Mouse (Mus musculus) heart, embryonic 12.5 days (tissue): ENCODE measurements around the gene Cnnm4. TPM values are rescaled to one million over a fixed set of nuclear protein-coding genes. Genes with fewer than 3 reads are reported as not detected.

Source experiments
- ATAC-seq: fragments of 200-750 bp; cut with Nextera tagmentation; 2 replicates; pipeline ENCODE4 v1.8.0; 2017; ENCODE audit warnings: moderate TSS enrichment, moderate library complexity; ENCODE audit not compliant: insufficient number of reproducible peaks, low FRiP score
- H3K27ac ChIP-seq: fragments of 300-500 bp; sonication (generic); 2 replicates; pipeline ENCODE4 v1.5.1; 2016; ENCODE audit warnings: mild to moderate bottlenecking, moderate library complexity; ENCODE audit not compliant: poor library complexity, severe bottlenecking
- H3K27me3 ChIP-seq: fragments of 300-500 bp; sonication (generic); replicated peaks from 2 replicates; pipeline ENCODE4 v1.6.1; 2016; ENCODE audit warnings: mild to moderate bottlenecking, moderate library complexity
- H3K36me3 ChIP-seq: fragments of 300-500 bp; sonication (generic); 2 replicates; pipeline ENCODE4 v1.6.1; 2016; ENCODE audit warnings: mild to moderate bottlenecking, moderate library complexity
- H3K4me1 ChIP-seq: fragments of 300-500 bp; sonication (generic); replicated peaks from 2 replicates; pipeline ENCODE4 v1.6.1; 2016; ENCODE audit warnings: mild to moderate bottlenecking
- H3K4me2 ChIP-seq: fragments of 300-500 bp; sonication (generic); 2 replicates; pipeline ENCODE4 v1.6.1; 2016; ENCODE audit warnings: mild to moderate bottlenecking, moderate library complexity
- H3K4me3 ChIP-seq: fragments of 300-500 bp; sonication (generic); 2 replicates; pipeline ENCODE4 v1.5.1; 2016; ENCODE audit warnings: mild to moderate bottlenecking
- H3K9ac ChIP-seq: fragments of 300-500 bp; sonication (generic); 2 replicates; pipeline ENCODE4 v1.6.1; 2016; ENCODE audit warnings: mild to moderate bottlenecking, moderate library complexity
- H3K9me3 ChIP-seq: fragments of 300-500 bp; sonication (generic); replicated peaks from 2 replicates; pipeline ENCODE4 v1.6.1; 2016; ENCODE audit warnings: mild to moderate bottlenecking, moderate library complexity
- WGBS: fragments of 180-500 bp; shearing (Covaris S2); methylation state at CpG from one replicate; pipeline ENCODE4 v1.1.7; 2016; 5-methylcytosine and 5-hydroxymethylcytosine counted together
- microRNA-seq: library from miRNA; unstranded; fragments of <30 nt; microRNA quantifications from one replicate; pipeline ENCODE4, GENCODE M21; 2017
- polyA plus RNA-seq: library from polyadenylated mRNA; unstranded; fragments of >200 nt; fragmentation: Nextera tagmentation; extraction: Ambion mirVana; gene quantifications from 2 replicates; pipeline ENCODE4 v1.2.1, GENCODE M21; 2016

The Cnnm4 gene
- polyA plus RNA-seq, 1 experiment from 2014 or later, result 7.3 TPM

GRCm38 (mm10) chr1:36552506-36552905 lies 81.1 kb downstream of the Cnnm4 start:
- Histone ChIP-seq H3K27me3 (no peaks in the 10 kb centered on the region), H3K9ac (no peak overlapping the region)

GRCm38 (mm10) chr1:36554633-36555399 lies 83.4 kb downstream of the Cnnm4 start:
- peak overlapping the region; percentile 97 for H3K27ac ChIP-seq
- peaks cover 39% of the 10 kb centered on the region for H3K4me1 ChIP-seq
- H3K4me2 ChIP-seq, result peak overlapping the region; percentile 93
- ATAC-seq, result no peak
- H3K9me3 ChIP-seq, result no peaks in the 10 kb centered on the region
- H3K27me3 ChIP-seq, result no peaks in the 10 kb centered on the region
- peak overlapping the region; percentile 73 for H3K4me3 ChIP-seq
- peaks cover 55% of the 10 kb centered on the region for H3K36me3 ChIP-seq
- peak overlapping the region; percentile 94 for H3K9ac ChIP-seq
- WGBS, result 66% methylated on average over 21 of the region's 21 CpGs

More at GRCm38 (mm10) chr1:36552506-36552905, 81.1 kb downstream of the Cnnm4 start:
- H3K4me1 ChIP-seq, result peaks cover 47% of the 10 kb centered on the region
- H3K4me2 ChIP-seq, result no peak overlapping the region
- peaks cover 68% of the 10 kb centered on the region for H3K36me3 ChIP-seq
- no peak overlapping the region for H3K4me3 ChIP-seq
- no peaks in the 10 kb centered on the region for H3K9me3 ChIP-seq
- 85% methylated on average over 16 of the region's 16 CpGs for WGBS
- no peak overlapping the region for H3K27ac ChIP-seq
- no peak for ATAC-seq

GRCm38 (mm10) chr1:36555798-36556395 lies 84.5 kb downstream of the Cnnm4 start:
- Histone ChIP-seq H3K9me3 (no peaks in the 10 kb centered on the region), H3K27me3 (no peaks in the 10 kb centered on the region), H3K4me3 (peak overlapping the region; percentile 73), H3K4me2 (peak overlapping the region; percentile 93), H3K36me3 (peaks cover 45% of the 10 kb centered on the region), H3K9ac (peak overlapping the region; percentile 94), H3K4me1 (peaks cover 43% of the 10 kb centered on the region), H3K27ac (peak overlapping the region; percentile 97)
- 5% methylated on average over 8 of the region's 8 CpGs for WGBS
- ATAC-seq, result no peak

GRCm38 (mm10) chr1:36556553-36557456 lies 85.4 kb downstream of the Cnnm4 start:
- H3K27ac ChIP-seq, result peak overlapping the region; percentile 97
- H3K4me3 ChIP-seq, result peak overlapping the region; percentile 73
- under 1% methylated on average over 51 of the region's 52 CpGs for WGBS
- peak; percentile 71 for ATAC-seq
- peaks cover 36% of the 10 kb centered on the region for H3K36me3 ChIP-seq
- H3K9me3 ChIP-seq, result no peaks in the 10 kb centered on the region
- peak overlapping the region; percentile 93 for H3K4me2 ChIP-seq
- H3K9ac ChIP-seq, result peak overlapping the region; percentile 94
- peaks cover 52% of the 10 kb centered on the region for H3K4me1 ChIP-seq
- H3K27me3 ChIP-seq, result no peaks in the 10 kb centered on the region

- peaks cover 28% of the 10 kb centered on the region for H3K36me3 ChIP-seq
- H3K9ac ChIP-seq, result peak overlapping the region; percentile 94
- under 1% methylated on average over 48 of the region's 48 CpGs for WGBS
- H3K9me3 ChIP-seq, result no peaks in the 10 kb centered on the region
- H3K4me1 ChIP-seq, result peaks cover 60% of the 10 kb centered on the region
- H3K4me2 ChIP-seq, result peak overlapping the region; percentile 93
- H3K27me3 ChIP-seq, result no peaks in the 10 kb centered on the region
- ATAC-seq, result peak; percentile 82
- H3K4me3 ChIP-seq, result peak overlapping the region; percentile 73
- peak overlapping the region; percentile 97 for H3K27ac ChIP-seq
Observed at GRCm38 (mm10) chr1:36557457-36558011, 86.1 kb downstream of the Cnnm4 start.

Small RNA genes within 50 kb of the gene (microRNA-seq; reads per million reads assigned to microRNA genes)
- not detected for gene Gm47280

Other genes starting within 250 kb of the Cnnm4 start
- gene Uggt1, start 226.9 kb upstream of the Cnnm4 start, polyA plus RNA-seq, result 46.0 and 53.3 TPM in 2 replicates
- 2.4 and 2.6 TPM in 2 replicates for gene Neurl3, start 196.9 kb upstream of the Cnnm4 start, polyA plus RNA-seq
- gene Arid5a, start 163.9 kb upstream of the Cnnm4 start, polyA plus RNA-seq, result 15.1 and 15.3 TPM in 2 replicates
- 54.2 TPM in 2 replicates for gene Kansl3, start 102.4 kb upstream of the Cnnm4 start, polyA plus RNA-seq
- 1.2 and 1.3 TPM in 2 replicates for gene Fer1l5, start 99.3 kb upstream of the Cnnm4 start, polyA plus RNA-seq
- gene Lman2l, start 26.3 kb upstream of the Cnnm4 start, polyA plus RNA-seq, result 53.8 and 57.7 TPM in 2 replicates
- gene Cnnm3, start 40.2 kb downstream of the Cnnm4 start, polyA plus RNA-seq, result 2.2 and 3.4 TPM in 2 replicates
- 14.9 and 16.8 TPM in 2 replicates for gene Ankrd23, start 65.3 kb downstream of the Cnnm4 start, polyA plus RNA-seq
- 0.40 TPM in 1 of 2 replicates, not detected in the other for gene Gm42417, start 67.8 kb downstream of the Cnnm4 start, polyA plus RNA-seq
- 23.1 and 24.4 TPM in 2 replicates for gene Ankrd39, start 75.8 kb downstream of the Cnnm4 start, polyA plus RNA-seq
- 11.9 and 13.3 TPM in 2 replicates for gene Sema4c, start 86.7 kb downstream of the Cnnm4 start, polyA plus RNA-seq
- 2.8 and 3.0 TPM in 2 replicates for gene Fam178b, start 211.6 kb downstream of the Cnnm4 start, polyA plus RNA-seq
- gene Cox5b, start 219.8 kb downstream of the Cnnm4 start, polyA plus RNA-seq, result 1,063 and 1,083 TPM in 2 replicates
- not detected in 2 replicates for gene 4933424G06Rik, start 238.5 kb downstream of the Cnnm4 start, polyA plus RNA-seq
- gene Actr1b, start 242.8 kb downstream of the Cnnm4 start, polyA plus RNA-seq, result 95.0 and 103 TPM in 2 replicates